Mouse (Mus musculus) kidney, embryonic 16.5 days (tissue): ENCODE results near the gene Col12a1. TPM values are rescaled to one million over a fixed set of nuclear protein-coding genes. Genes with fewer than 3 reads are reported as not detected.

Experiments used
- ATAC-seq: fragments of 200-750 bp; cut with Nextera tagmentation; 2 replicates; pipeline ENCODE4 v1.8.0; 2017; ENCODE audit warnings: moderate TSS enrichment; ENCODE audit not compliant: low FRiP score, low TSS enrichment
- H3K27ac ChIP-seq: fragments of 300-500 bp; sonication (generic); 2 replicates; pipeline ENCODE4 v1.5.1; 2014; ENCODE audit warnings: low read length
- H3K27me3 ChIP-seq: fragments of 300-500 bp; sonication (generic); 2 replicates; pipeline ENCODE4 v1.6.1; 2014; ENCODE audit warnings: low read length, control low read depth, mixed read lengths; ENCODE audit not compliant: insufficient read depth
- H3K36me3 ChIP-seq: fragments of 300-500 bp; sonication (generic); 2 replicates; pipeline ENCODE4 v1.6.1; 2014; ENCODE audit warnings: low read length, control low read depth, mixed read lengths; ENCODE audit not compliant: insufficient read depth
- H3K4me1 ChIP-seq: fragments of 300-500 bp; sonication (generic); 2 replicates; pipeline ENCODE4 v1.6.1; 2014; ENCODE audit warnings: low read length, control low read depth, mixed read lengths; ENCODE audit not compliant: insufficient read depth
- H3K4me2 ChIP-seq: fragments of 300-500 bp; sonication (generic); replicated peaks from 2 replicates; pipeline ENCODE4 v1.6.1; 2014; ENCODE audit warnings: low read depth, low read length
- H3K4me3 ChIP-seq: fragments of 300-500 bp; sonication (generic); 2 replicates; pipeline ENCODE4 v1.5.1; 2014; ENCODE audit warnings: mild to moderate bottlenecking, low read length
- H3K9ac ChIP-seq: fragments of 300-500 bp; sonication (generic); replicated peaks from 2 replicates; pipeline ENCODE4 v1.6.1; 2014; ENCODE audit warnings: low read length
- H3K9me3 ChIP-seq: fragments of 300-500 bp; sonication (generic); 2 replicates; pipeline ENCODE4 v1.6.1; 2016; ENCODE audit warnings: low read length, control low read depth
- WGBS: fragments of 180-500 bp; shearing (Covaris S2); extraction: QIAGEN DNeasy Blood & Tissue Kit; methylation state at CpG from one replicate; pipeline ENCODE4 v1.1.7; 2014; 5-methylcytosine and 5-hydroxymethylcytosine counted together
- polyA plus RNA-seq: library from polyadenylated mRNA; unstranded; fragments of >200 nt; fragmentation: Nextera tagmentation; extraction: Ambion mirVana; gene quantifications from 2 replicates; pipeline ENCODE4 v1.2.1, GENCODE M21; 2015

Col12a1 gene
- polyA plus RNA-seq, 1 experiment from 2014 or later = 29.5 TPM

GRCm38 (mm10) chr9:79586415-79587195, 132.0 kb downstream of the Col12a1 start:
- Histone ChIP-seq H3K9me3 (no peaks in the 10 kb centered on the region), H3K4me1 (no peaks in the 10 kb centered on the region), H3K27me3 (no peaks in the 10 kb centered on the region), H3K4me3 (no peak overlapping the region), H3K4me2 (no peak overlapping the region), H3K27ac (no peak overlapping the region), H3K36me3 (no peaks in the 10 kb centered on the region), H3K9ac (no peak overlapping the region)
- ATAC-seq = no peak
- 78% methylated on average over 4 of the region's 4 CpGs for WGBS

- no peak overlapping the region for H3K9ac ChIP-seq
- H3K9me3 ChIP-seq = no peaks in the 10 kb centered on the region
- no peak overlapping the region for H3K27ac ChIP-seq
- H3K4me3 ChIP-seq = no peak overlapping the region
- H3K4me1 ChIP-seq = no peaks in the 10 kb centered on the region
- no peaks in the 10 kb centered on the region for H3K36me3 ChIP-seq
- WGBS = 88% methylated on average over 5 of the region's 5 CpGs
- no peaks in the 10 kb centered on the region for H3K27me3 ChIP-seq
- H3K4me2 ChIP-seq = no peak overlapping the region
- ATAC-seq = no peak
Measured at GRCm38 (mm10) chr9:79566838-79567237, 151.8 kb downstream of the Col12a1 start.

GRCm38 (mm10) chr9:79553297-79553696, 165.3 kb downstream of the Col12a1 start:
- H3K27me3 ChIP-seq = no peaks in the 10 kb centered on the region
- H3K9ac ChIP-seq = no peak overlapping the region
- ATAC-seq = no peak
- no peak overlapping the region for H3K4me2 ChIP-seq
- H3K4me1 ChIP-seq = no peaks in the 10 kb centered on the region
- no peak overlapping the region for H3K4me3 ChIP-seq
- no peak overlapping the region for H3K27ac ChIP-seq
- no peaks in the 10 kb centered on the region for H3K9me3 ChIP-seq
- no peaks in the 10 kb centered on the region for H3K36me3 ChIP-seq
- 78% methylated on average over 2 of the region's 2 CpGs for WGBS

Other genes starting within 250 kb of the Col12a1 start
- 692 and 698 TPM in 2 replicates for gene Cox7a2, start 41.0 kb upstream of the Col12a1 start, polyA plus RNA-seq
- gene Tmem30a, start 74.7 kb upstream of the Col12a1 start, polyA plus RNA-seq = 81.4 and 86.2 TPM in 2 replicates